Mouse (Mus musculus): ENCODE measurements around the gene Ppp1r15b.

DNA sequence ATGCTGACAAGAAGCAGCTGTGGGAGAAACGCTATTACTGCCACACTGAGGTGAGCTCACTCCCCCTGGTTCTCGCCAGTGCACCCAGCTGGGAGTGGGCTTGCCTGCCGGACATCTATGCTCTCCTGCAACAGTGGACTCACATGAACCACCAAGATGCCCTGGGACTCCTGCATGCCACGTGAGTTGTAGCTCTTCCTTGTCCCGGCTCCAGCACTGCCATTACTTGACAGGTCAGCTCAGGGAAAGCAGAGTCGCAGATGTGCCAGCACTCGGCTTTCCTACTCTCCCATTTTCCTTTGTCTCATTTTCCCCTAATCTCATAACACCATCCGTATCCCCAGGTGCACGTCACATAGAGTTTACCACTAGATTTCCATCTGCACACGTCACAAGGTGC lies 42.7 kb upstream of the Ppp1r15b start:
- no peak for TF ChIP-seq GATA1 (IDR thresholded peaks at IDR 0.05; ENCODE audit: low read length)
- no peak for TF ChIP-seq TAL1 (IDR thresholded peaks at IDR 0.05; ENCODE audit: low read length)
